Mouse (Mus musculus) liver, embryonic 13.5 days (tissue): ENCODE data around the gene Col1a1. TPM values are rescaled to one million over a fixed set of nuclear protein-coding genes. Genes with fewer than 3 reads are reported as not detected.
A peak's percentile ranks its signal among the peaks of the same experiment; 100 is the strongest.

Experiments used
- ATAC-seq: fragments of 200-750 bp; cut with Nextera tagmentation; 2 replicates; pipeline ENCODE4 v1.8.0; 2017; ENCODE audit warnings: low read depth, mild to moderate bottlenecking, moderate number of reproducible peaks, moderate library complexity
- DNase-seq: peaks from one replicate; pipeline ENCODE4 v3.0.0; 2022
- H3K27ac ChIP-seq: fragments of 300-500 bp; sonication (generic); 2 replicates; pipeline ENCODE4 v1.5.1; 2015; ENCODE audit warnings: moderate library complexity, mild to moderate bottlenecking, inconsistent platforms
- H3K27me3 ChIP-seq: fragments of 300-500 bp; sonication (generic); 2 replicates; pipeline ENCODE4 v1.6.1; 2015; ENCODE audit warnings: mild to moderate bottlenecking, inconsistent platforms
- H3K36me3 ChIP-seq: fragments of 300-500 bp; sonication (generic); 2 replicates; pipeline ENCODE4 v1.6.1; 2015; ENCODE audit warnings: mild to moderate bottlenecking, inconsistent platforms
- H3K4me1 ChIP-seq: fragments of 300-500 bp; sonication (generic); replicated peaks from 2 replicates; pipeline ENCODE4 v1.6.1; 2015; ENCODE audit warnings: inconsistent platforms
- H3K4me2 ChIP-seq: fragments of 300-500 bp; sonication (generic); 2 replicates; pipeline ENCODE4 v1.6.1; 2015; ENCODE audit warnings: inconsistent platforms, mild to moderate bottlenecking, moderate library complexity
- H3K4me3 ChIP-seq: fragments of 300-500 bp; sonication (generic); replicated peaks from 2 replicates; pipeline ENCODE4 v1.5.1; 2015; ENCODE audit warnings: mild to moderate bottlenecking, inconsistent platforms
- H3K9ac ChIP-seq: fragments of 300-500 bp; sonication (generic); 2 replicates; pipeline ENCODE4 v1.6.1; 2015; ENCODE audit warnings: mild to moderate bottlenecking, inconsistent platforms
- H3K9me3 ChIP-seq: fragments of 300-500 bp; sonication (generic); replicated peaks from 2 replicates; pipeline ENCODE4 v1.6.1; 2016; ENCODE audit warnings: inconsistent platforms
- WGBS: fragments of 180-500 bp; shearing (Covaris S2); methylation state at CpG from one replicate; pipeline ENCODE4 v1.1.7; 2015; ENCODE audit not compliant: insufficient replicate concordance; 5-methylcytosine and 5-hydroxymethylcytosine counted together
- polyA plus RNA-seq: library from polyadenylated mRNA; unstranded; fragments of >200 nt; fragmentation: Nextera tagmentation; extraction: Ambion mirVana; gene quantifications from 2 replicates; pipeline ENCODE4 v1.2.1, GENCODE M21; 2015

Col1a1 gene
- polyA plus RNA-seq, 1 experiment from 2014 or later: 83.0 TPM

GRCm38 (mm10) chr11:94990102-94990748, 54.2 kb downstream of the Col1a1 start:
- peaks cover 4% of the 10 kb centered on the region for H3K36me3 ChIP-seq
- no peaks in the 10 kb centered on the region for H3K9me3 ChIP-seq
- peak overlapping the region; percentile 92 for H3K4me3 ChIP-seq
- H3K27ac ChIP-seq: peak overlapping the region; percentile 91
- ATAC-seq: peak; percentile 2; the same call in 1 of the 2 replicates
- WGBS: 34% methylated on average over 6 of the region's 6 CpGs
- H3K4me2 ChIP-seq: peak overlapping the region; percentile 97
- peak overlapping the region; percentile 98 for H3K9ac ChIP-seq
- DNase-seq: no peak
- peaks cover 87% of the 10 kb centered on the region for H3K4me1 ChIP-seq
- no peaks in the 10 kb centered on the region for H3K27me3 ChIP-seq

- Histone ChIP-seq H3K9ac (peak within 1 kb of the TSS; percentile 98), H3K4me1 (peaks cover 88% of the 10 kb centered on the region), H3K4me3 (peak within 1 kb of the TSS; percentile 92), H3K4me2 (peak within 1 kb of the TSS; percentile 97), H3K27me3 (no peaks in the 10 kb centered on the region), H3K36me3 (peaks cover 10% of the 10 kb centered on the region), H3K27ac (peak within 1 kb of the TSS; percentile 91), H3K9me3 (no peaks in the 10 kb centered on the region)
- peak; percentile 88 for DNase-seq
- WGBS: under 1% methylated on average over 56 of the region's 69 CpGs
- peak; percentile 83 for ATAC-seq
Measured at GRCm38 (mm10) chr11:94990749-94991577, 54.9 kb downstream of the Col1a1 start, which contains the start of gene Ppp1r9b. Gene Ppp1r9b (plus strand): TSS chr11:94991035.

GRCm38 (mm10) chr11:94991641-94992479, 55.8 kb downstream of the Col1a1 start:
- DNase-seq (no peak), ATAC-seq (peak; percentile 6; the same call in 1 of the 2 replicates)
- Histone ChIP-seq H3K27ac (peak overlapping the region; percentile 91), H3K4me3 (peak overlapping the region; percentile 92), H3K36me3 (peaks cover 19% of the 10 kb centered on the region), H3K9ac (peak overlapping the region; percentile 98), H3K9me3 (no peaks in the 10 kb centered on the region), H3K27me3 (no peaks in the 10 kb centered on the region), H3K4me2 (peak overlapping the region; percentile 97), H3K4me1 (peaks cover 88% of the 10 kb centered on the region)
- WGBS: under 1% methylated on average over 99 of the region's 99 CpGs

GRCm38 (mm10) chr11:94992480-94992753, 56.4 kb downstream of the Col1a1 start:
- Histone ChIP-seq H3K4me1 (peaks cover 88% of the 10 kb centered on the region), H3K9ac (peak overlapping the region; percentile 98), H3K4me3 (peak overlapping the region; percentile 92), H3K27me3 (no peaks in the 10 kb centered on the region), H3K27ac (peak overlapping the region; percentile 91), H3K9me3 (no peaks in the 10 kb centered on the region), H3K4me2 (peak overlapping the region; percentile 97), H3K36me3 (peaks cover 24% of the 10 kb centered on the region)
- DNase-seq: no peak
- under 1% methylated on average over 20 of the region's 20 CpGs for WGBS
- ATAC-seq: no peak

- ATAC-seq (no peak), DNase-seq (no peak)
- H3K27ac ChIP-seq: peak overlapping the region; percentile 91
- peak overlapping the region; percentile 92 for H3K4me3 ChIP-seq
- H3K9me3 ChIP-seq: no peaks in the 10 kb centered on the region
- peaks cover 27% of the 10 kb centered on the region for H3K36me3 ChIP-seq
- peaks cover 88% of the 10 kb centered on the region for H3K4me1 ChIP-seq
- WGBS: 1% methylated on average over 22 of the region's 22 CpGs
- peak overlapping the region; percentile 98 for H3K9ac ChIP-seq
- peak overlapping the region; percentile 97 for H3K4me2 ChIP-seq
- H3K27me3 ChIP-seq: no peaks in the 10 kb centered on the region
Measured at GRCm38 (mm10) chr11:94992754-94993606, 57.0 kb downstream of the Col1a1 start.

- DNase-seq (no peak), ATAC-seq (no peak)
- Histone ChIP-seq H3K27me3 (no peaks in the 10 kb centered on the region), H3K4me1 (peaks cover 88% of the 10 kb centered on the region), H3K9me3 (no peaks in the 10 kb centered on the region), H3K9ac (peak overlapping the region; percentile 98), H3K4me3 (peak overlapping the region; percentile 92), H3K36me3 (peaks cover 40% of the 10 kb centered on the region), H3K27ac (peak overlapping the region; percentile 91), H3K4me2 (peak overlapping the region; percentile 97)
- WGBS: 23% methylated on average over 10 of the region's 10 CpGs
Measured at GRCm38 (mm10) chr11:94994208-94994814, 58.3 kb downstream of the Col1a1 start.

GRCm38 (mm10) chr11:94994947-94995772, 59.1 kb downstream of the Col1a1 start:
- WGBS: 57% methylated on average over 11 of the region's 11 CpGs
- peak overlapping the region; percentile 91 for H3K27ac ChIP-seq
- peak overlapping the region; percentile 92 for H3K4me3 ChIP-seq
- H3K36me3 ChIP-seq: peaks cover 49% of the 10 kb centered on the region
- H3K4me1 ChIP-seq: peaks cover 88% of the 10 kb centered on the region
- H3K4me2 ChIP-seq: peak overlapping the region; percentile 97
- ATAC-seq: no peak
- peak overlapping the region; percentile 98 for H3K9ac ChIP-seq
- no peak for DNase-seq
- H3K9me3 ChIP-seq: no peaks in the 10 kb centered on the region
- no peaks in the 10 kb centered on the region for H3K27me3 ChIP-seq

GRCm38 (mm10) chr11:94996101-94996500, 60.1 kb downstream of the Col1a1 start:
- 78% methylated on average over 8 of the region's 8 CpGs for WGBS
- Histone ChIP-seq H3K4me2 (peak overlapping the region; percentile 97), H3K4me3 (peak overlapping the region; percentile 92)

GRCm38 (mm10) chr11:94996984-94997383, 61.0 kb downstream of the Col1a1 start:
- H3K27me3 ChIP-seq: no peaks in the 10 kb centered on the region
- peak overlapping the region; percentile 91 for H3K27ac ChIP-seq
- DNase-seq (no peak), ATAC-seq (no peak)
- H3K36me3 ChIP-seq: peaks cover 66% of the 10 kb centered on the region
- H3K4me2 ChIP-seq: peak overlapping the region; percentile 97
- peak overlapping the region; percentile 98 for H3K9ac ChIP-seq
- 54% methylated on average over 6 of the region's 6 CpGs for WGBS
- H3K9me3 ChIP-seq: no peaks in the 10 kb centered on the region
- H3K4me3 ChIP-seq: peak overlapping the region; percentile 61
- peaks cover 100% of the 10 kb centered on the region for H3K4me1 ChIP-seq

More at GRCm38 (mm10) chr11:94996101-94996500, 60.1 kb downstream of the Col1a1 start:
- Histone ChIP-seq H3K36me3 (peaks cover 58% of the 10 kb centered on the region), H3K27ac (peak overlapping the region; percentile 91), H3K9ac (peak overlapping the region; percentile 98), H3K4me1 (peaks cover 92% of the 10 kb centered on the region), H3K9me3 (no peaks in the 10 kb centered on the region), H3K27me3 (no peaks in the 10 kb centered on the region)
- DNase-seq (no peak), ATAC-seq (no peak)
